Mouse (Mus musculus): ENCODE results near the gene Rftn1.

- TF ChIP-seq CTCF (IDR thresholded peaks at IDR 0.05; ENCODE audit: borderline replicate concordance, control insufficient read depth, extremely low read depth, insufficient read depth, low read length, poor library complexity), result no peak
- no peak for TF ChIP-seq POLR2A (IDR thresholded peaks at IDR 0.05; ENCODE audit: control insufficient read depth, extremely low read depth, insufficient read depth, low read length, poor library complexity)
These were observed 24.6 kb upstream of the Rftn1 start for GRCm38 (mm10) chr17:50215104-50215503.

Measured in thymus, adult 2 months (tissue).